Mouse (Mus musculus): ENCODE measurements around the gene Mmrn2.
"Not testable (repeated sequence)": the region's sequence is repeated elsewhere in the genome, so short reads cannot be mapped to it uniquely, and the experiment has no call there.

The Mmrn2 gene

GRCm38 (mm10) chr14:34362726-34363445, 12.4 kb upstream of the Mmrn2 start:
- peak; percentile 66 for DNase-seq

DNA sequence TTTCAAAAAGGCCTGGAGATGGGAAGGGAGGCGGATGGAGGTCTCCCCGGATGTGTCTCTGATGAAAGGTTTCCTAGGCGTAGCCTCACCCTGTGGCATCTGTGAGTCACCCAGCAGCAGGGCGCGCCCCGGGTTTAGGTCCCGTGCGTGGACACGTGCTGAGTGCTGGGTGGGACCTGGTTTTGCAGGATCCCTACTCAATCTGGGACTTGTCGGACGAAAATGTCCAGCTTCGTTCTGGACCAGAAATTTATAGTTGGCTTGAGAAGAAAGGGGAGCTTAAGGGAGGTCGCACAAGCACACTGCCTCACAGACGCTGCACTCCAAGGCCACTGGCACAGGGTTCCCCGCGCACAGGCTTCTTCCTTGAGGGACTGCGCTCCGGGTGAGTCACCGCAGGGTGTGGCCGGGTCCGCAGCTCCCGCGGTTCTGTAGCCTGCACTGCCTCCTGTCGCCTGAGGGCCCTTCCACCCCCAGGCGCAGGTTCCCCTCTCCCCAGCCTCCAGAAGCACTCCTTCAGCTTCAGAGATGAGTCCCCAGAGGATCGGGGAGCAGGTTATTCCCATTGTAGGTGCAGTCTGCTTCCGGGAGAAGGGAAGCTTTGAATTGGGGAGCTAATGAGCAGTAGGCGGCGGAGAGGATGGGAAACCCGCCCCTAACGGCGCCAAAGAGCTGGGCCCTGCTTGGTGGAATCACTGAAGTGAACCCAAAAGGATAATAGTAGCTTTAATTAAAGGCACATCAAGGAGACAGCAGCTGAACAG, 11.6 kb upstream of the Mmrn2 start:
- DNase-seq: peak; percentile 71

- DNase-seq: not testable (repeated sequence)
Observed at GRCm38 (mm10) chr14:34364254-34365146, 10.8 kb upstream of the Mmrn2 start.

GRCm38 (mm10) chr14:34365147-34365507, 10.1 kb upstream of the Mmrn2 start:
- DNase-seq: no peak

DNA sequence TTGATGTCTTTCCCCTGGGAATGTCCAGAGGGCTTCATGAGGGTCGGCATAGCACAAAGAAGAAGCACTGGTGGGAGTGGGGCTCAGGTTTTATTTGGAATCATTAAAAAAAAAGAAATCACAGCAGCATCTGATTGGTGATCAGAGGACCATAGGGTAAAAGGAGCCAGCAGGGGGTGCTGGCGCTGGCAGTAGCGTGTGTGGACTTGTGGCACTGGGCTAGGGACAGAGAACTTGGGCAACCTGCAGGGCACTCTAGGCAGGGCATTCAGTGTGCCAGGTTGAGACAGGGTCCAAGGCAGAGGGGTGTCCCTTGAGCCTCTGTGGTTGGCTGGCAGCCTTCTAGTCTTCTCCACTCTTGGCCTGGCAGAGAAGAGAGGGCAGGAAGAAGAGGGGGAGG, 5.1 kb upstream of the Mmrn2 start:
- DNase-seq: no peak

DNA sequence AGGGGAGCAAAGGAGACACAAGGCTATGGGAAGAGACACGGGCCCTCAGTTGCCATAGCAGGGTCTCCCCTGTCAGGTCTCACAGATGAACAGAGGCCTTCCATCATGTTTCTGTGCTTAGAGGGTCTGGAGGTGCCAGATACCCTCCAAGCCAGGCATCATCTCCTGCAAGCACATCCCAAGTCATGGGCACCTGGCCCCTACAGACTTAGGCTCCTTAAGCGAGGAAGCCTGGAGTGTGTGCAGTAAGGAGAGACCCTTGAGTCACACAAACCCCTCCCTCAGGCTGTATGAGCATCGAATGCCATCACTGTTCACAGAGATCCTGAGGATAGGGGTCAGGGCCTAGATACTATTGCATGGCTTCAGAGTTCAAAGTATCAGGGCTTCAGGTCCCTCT, 4.3 kb upstream of the Mmrn2 start:
- DNase-seq: no peak

- no peak for DNase-seq
Observed at GRCm38 (mm10) chr14:34371763-34372162, 3.5 kb upstream of the Mmrn2 start.

- peak; percentile 74 for DNase-seq
Observed at GRCm38 (mm10) chr14:34372646-34373045, 2.6 kb upstream of the Mmrn2 start.

DNA sequence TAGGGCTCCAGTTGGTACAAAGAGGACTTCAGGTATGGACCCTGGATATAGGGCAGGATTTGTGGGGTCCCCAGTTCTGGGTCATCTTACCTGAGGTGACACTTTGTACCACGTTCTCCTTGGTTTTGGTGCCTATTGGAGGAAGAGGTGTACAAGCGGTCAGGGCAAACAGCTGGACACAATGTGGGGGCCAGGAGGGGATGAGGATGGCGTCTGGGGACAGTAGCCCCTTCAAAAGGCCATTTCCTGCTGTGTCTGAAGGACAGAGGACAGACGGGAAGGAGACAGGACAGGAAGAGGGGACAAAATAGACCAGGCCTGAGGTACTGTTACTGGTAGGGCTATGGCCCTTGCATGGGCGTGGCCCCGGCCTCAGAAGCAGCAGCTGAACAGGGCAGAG, 1.7 kb upstream of the Mmrn2 start:
- DNase-seq: no peak

GRCm38 (mm10) chr14:34374577-34374976, 688 bp upstream of the Mmrn2 start, which contains the start of gene Sncg:
Gene Sncg, minus strand, starts transcription at chr14:34374789.
- no peak for DNase-seq

GRCm38 (mm10) chr14:34375941-34376340, 676 bp downstream of the Mmrn2 start:
- no peak for DNase-seq

- DNase-seq: no peak
Observed at GRCm38 (mm10) chr14:34377121-34377520, 1.9 kb downstream of the Mmrn2 start.

DNA sequence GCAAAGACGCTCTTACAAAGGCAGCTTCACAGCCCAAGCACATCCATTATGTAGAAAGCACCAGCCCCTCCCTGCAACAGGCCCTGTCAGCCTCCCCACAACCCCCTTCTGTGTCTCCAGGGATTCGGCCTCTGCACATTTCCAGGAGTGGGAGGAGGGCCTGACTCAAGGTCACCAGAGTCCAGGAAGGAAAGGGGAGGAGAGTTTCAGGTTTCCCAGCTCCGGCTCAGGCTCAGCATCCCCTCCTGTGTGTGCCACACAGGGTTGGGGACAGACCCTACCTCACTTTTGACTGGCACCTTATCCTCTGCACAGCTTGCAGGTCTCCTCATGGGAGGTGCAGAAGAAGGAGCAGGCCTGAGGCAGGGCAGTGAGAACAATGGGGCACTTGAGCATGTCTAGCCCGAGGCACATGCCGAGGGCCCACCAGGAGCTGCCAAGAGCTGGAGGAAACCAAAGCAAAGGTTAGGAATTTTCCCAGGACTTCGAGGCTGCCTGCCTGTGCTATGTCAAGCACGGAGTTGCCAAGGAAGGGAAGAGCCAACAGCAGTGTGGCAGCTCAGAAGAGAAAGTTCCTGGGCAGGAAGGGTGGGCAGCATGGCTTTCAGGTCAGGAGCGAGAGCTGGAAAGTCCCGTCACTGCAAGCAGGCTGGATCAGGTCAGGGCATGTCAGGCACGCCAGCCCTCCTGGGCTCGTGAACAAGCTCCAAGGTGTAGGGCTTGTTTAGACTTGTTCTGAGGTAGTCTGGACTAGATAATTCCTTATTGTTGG, 3.5 kb downstream of the Mmrn2 start:
- no peak for DNase-seq

DNA sequence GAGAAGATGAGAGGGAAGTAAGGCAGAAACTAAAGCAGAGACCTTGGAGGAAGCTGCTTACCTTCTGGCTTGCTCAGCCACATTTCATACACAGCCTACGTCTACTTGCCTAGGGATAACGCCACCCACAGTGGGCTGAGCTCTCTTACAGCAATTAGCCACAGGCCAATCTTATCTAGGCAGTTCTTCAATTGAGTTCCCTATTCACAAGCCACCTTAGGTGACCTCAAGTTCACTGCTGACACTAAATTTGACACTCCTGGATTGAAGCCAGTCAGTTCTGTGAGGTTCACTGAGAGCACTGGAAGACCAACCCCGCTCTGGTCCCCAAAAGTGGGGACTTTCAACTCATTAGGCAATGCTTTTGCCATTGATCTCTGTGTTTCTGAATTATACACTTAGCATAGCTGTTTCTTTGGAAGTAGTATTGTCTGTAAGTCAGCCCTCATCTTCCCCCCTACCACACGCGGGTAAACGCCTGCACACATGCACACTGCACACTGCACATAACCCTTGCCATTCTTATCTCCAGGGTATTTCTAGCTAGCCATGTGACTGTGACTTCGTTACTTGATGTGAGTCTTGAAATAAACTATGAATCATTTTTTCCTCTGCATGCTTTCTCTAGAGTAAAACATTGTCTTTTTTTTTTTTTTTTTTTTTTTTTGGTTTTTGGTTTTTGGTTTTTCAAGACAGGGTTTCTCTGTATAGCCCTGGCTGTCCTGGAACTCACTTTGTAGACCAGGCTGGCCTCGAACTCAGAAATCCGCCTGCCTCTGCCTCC, 7.8 kb downstream of the Mmrn2 start:
- no peak for DNase-seq

- no peak for DNase-seq
Observed at GRCm38 (mm10) chr14:34393295-34393694, 18.0 kb downstream of the Mmrn2 start.

DNA sequence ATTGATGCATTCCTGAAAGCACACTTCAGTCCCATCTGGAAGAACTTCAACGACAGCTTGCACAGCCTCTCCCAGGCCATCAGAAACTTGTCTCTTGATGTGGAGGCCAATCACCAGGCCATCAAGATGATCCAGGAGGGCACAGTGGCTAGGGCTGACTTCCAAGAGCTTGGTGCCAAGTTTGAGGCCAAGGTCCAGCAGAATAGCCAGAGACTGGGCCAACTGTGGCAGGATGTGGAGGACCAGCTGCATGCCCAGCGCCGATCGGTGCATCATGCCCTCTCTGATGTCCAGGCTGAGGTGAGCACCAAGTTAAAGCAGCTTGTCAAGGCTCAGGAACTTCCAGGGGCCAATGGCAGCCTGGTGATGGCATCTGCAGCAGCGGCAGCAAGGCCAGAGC, 22.6 kb downstream of the Mmrn2 start:
- DNase-seq: no peak

GRCm38 (mm10) chr14:34398901-34399300, 23.6 kb downstream of the Mmrn2 start:
- DNase-seq: no peak

DNA sequence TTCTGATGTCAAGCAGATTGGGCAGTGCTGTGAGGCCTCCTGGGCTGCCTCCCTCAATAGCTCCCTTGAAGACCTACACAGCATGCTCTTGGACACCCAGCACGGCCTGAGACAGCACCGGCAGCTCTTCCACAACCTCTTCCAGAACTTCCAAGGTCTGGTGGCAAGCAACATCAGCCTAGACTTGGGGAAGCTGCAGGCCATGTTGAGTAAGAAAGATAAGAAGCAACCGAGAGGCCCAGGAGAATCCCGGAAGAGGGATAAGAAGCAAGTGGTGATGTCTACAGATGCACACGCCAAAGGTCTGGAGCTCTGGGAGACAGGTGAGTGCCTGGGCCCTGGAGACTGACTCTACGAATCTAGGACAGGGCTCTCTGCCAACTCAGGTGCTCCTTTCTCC, 24.0 kb downstream of the Mmrn2 start:
- no peak for DNase-seq

DNA sequence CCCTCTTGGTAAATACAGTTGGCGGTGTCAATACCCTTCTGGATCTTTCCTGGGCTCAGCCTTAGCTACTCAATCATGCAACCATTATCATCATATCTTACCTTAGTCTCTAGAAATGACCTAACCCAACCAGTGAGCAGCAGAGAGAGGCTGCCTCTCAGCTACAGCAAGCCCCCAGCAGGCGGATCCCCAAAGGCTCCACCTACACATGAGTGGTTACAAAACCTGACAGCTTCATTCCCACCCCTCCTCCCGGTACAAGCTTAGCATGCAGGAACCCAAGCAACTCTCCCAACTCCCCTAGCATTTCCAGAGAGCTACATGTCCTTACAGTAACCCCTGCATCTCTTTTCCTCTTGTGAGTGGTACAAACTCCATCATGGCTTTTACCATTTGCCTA, 24.8 kb downstream of the Mmrn2 start:
- no peak for DNase-seq

GRCm38 (mm10) chr14:34401135-34401534, 25.9 kb downstream of the Mmrn2 start:
- DNase-seq: peak; percentile 89

DNA sequence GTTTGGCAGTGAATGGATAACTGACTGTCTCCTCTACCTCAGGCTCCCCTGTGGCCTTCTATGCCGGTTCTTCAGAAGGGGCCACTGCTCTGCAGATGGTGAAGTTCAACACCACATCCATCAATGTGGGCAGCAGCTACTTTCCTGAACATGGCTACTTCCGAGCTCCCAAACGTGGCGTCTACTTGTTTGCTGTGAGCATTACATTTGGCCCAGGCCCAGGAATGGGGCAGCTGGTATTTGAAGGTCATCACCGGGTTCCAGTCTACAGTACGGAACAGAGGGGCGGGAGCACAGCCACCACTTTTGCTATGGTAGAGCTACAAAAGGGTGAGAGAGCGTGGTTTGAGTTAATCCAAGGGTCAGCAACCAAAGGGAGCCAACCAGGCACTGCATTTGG, 27.6 kb downstream of the Mmrn2 start:
- no peak for DNase-seq

GRCm38 (mm10) chr14:34403424-34403823, 28.2 kb downstream of the Mmrn2 start:
- no peak for DNase-seq
